Comparison of ENCODE assay signal across 8 mouse cellular contexts in the genomic region with DNA sequence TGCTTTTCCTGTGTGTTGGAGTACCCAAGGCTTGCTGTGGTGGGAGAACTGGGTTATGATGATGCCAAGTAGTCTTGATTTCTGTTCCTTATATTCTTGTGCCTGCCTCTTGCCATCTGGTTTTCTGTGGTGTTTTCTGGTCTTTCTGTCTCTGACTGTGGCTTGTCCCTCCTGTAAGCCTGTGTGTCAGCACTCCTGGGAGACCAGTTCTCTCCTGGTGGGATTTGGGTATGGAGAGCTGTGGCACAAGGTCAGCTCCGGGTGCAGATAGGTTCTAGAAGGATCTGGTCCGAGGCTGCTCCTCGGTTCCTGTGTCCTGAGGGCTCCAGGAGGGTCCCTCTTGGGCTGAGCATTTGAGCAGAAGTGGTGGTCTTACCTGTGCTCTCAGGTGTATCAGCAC.
DNase-seq lines count a peak whose midpoint lies in the region; ATAC-seq lines count a peak whose summit lies in the region.
"Not testable (repeated sequence)": the region's sequence is repeated elsewhere in the genome, so short reads cannot be mapped to it uniquely, and the experiment has no call there.

No protein-coding gene starts in this region.

- H3K36me3 ChIP-seq in hindbrain, embryonic 11.5 days (ENCODE audit: control insufficient read depth, insufficient read depth, low read length); limb, embryonic 11.5 days (ENCODE audit: control insufficient read depth, insufficient read depth, low read length): not testable (repeated sequence)

- not testable (repeated sequence) for H3K4me1 ChIP-seq in hindbrain, embryonic 11.5 days (replicated peaks; ENCODE audit: control insufficient read depth, insufficient read depth, low read length); limb, embryonic 11.5 days (ENCODE audit: control insufficient read depth, insufficient read depth, low read length)

- H3K4me2 ChIP-seq in hindbrain, embryonic 11.5 days (replicated peaks; ENCODE audit: low read depth, low read length); limb, embryonic 11.5 days (ENCODE audit: low read depth, severe bottlenecking): not testable (repeated sequence)

- 0 out of 2 replicates have a peak, but pooled peaks have one; percentile 17 for ATAC-seq in hindbrain, embryonic 11.5 days (ENCODE audit: low FRiP score)
- peak; percentile 51; the same call in 1 of the 2 replicates for ATAC-seq in limb, embryonic 11.5 days (ENCODE audit: insufficient number of reproducible peaks, low FRiP score, low TSS enrichment, low read depth)

- H3K27me3 ChIP-seq in hindbrain, embryonic 11.5 days (ENCODE audit: control insufficient read depth, insufficient read depth, low read length); limb, embryonic 11.5 days (ENCODE audit: control insufficient read depth, insufficient read depth, low read length): not testable (repeated sequence)

- not testable (repeated sequence) for H3K4me3 ChIP-seq in hindbrain, embryonic 11.5 days (ENCODE audit: low read depth, low read length); limb, embryonic 11.5 days (ENCODE audit: low read depth, low read length)

- 62% methylated on average over 3 of the region's 3 CpGs for WGBS in hindbrain, embryonic 11.5 days
- 76% methylated on average over 3 of the region's 3 CpGs for WGBS in limb, embryonic 11.5 days

- peak; percentile 3 for DNase-seq in T-cell, adult 2 months (ENCODE audit: low spot score)
- DNase-seq in gastrocnemius, postnatal 25 days, result peak; percentile 8
- not testable (repeated sequence) for DNase-seq in hindbrain, embryonic 11.5 days (ENCODE audit: low spot score); limb, embryonic 11.5 days (ENCODE audit: low spot score)
- DNase-seq in lung, postnatal 10 days, result peak; percentile 8
- peak; percentile 18 to 65 for DNase-seq in spleen, postnatal 4 days (ENCODE audit: low spot score in 2 of 2)
- DNase-seq in thymus, postnatal 36 days, result peak; percentile 3 to 9
- DNase-seq in urinary bladder, postnatal 10 days (ENCODE audit: low spot score), result peak; percentile 25

- not testable (repeated sequence) for H3K9me3 ChIP-seq in hindbrain, embryonic 11.5 days (ENCODE audit: control insufficient read depth, low read length); limb, embryonic 11.5 days (ENCODE audit: control insufficient read depth, low read length)

- not testable (repeated sequence) for H3K27ac ChIP-seq in hindbrain, embryonic 11.5 days (ENCODE audit: low read depth, low read length); limb, embryonic 11.5 days (replicated peaks; ENCODE audit: low read depth, low read length)

- not testable (repeated sequence) for H3K9ac ChIP-seq in hindbrain, embryonic 11.5 days (ENCODE audit: low read depth, low read length); limb, embryonic 11.5 days (ENCODE audit: low read length)
